Mouse (Mus musculus) testis, adult 2 months (tissue): ENCODE data around the gene Tamm41. TPM values are rescaled to one million over a fixed set of nuclear protein-coding genes. Genes with fewer than 3 reads are reported as not detected.

Experiments used
- H3K27ac ChIP-seq: fragments of 200-500 bp; 2 replicates; pipeline ENCODE4 v1.5.1; 2012; ENCODE audit warnings: low read depth, low read length; ENCODE audit not compliant: control insufficient read depth, insufficient read depth
- H3K27me3 ChIP-seq: fragments of 200-500 bp; 2 replicates; pipeline ENCODE4 v1.6.1; 2012; ENCODE audit warnings: mild to moderate bottlenecking, low read length, moderate library complexity; ENCODE audit not compliant: control insufficient read depth, insufficient read depth
- H3K36me3 ChIP-seq: fragments of 200-500 bp; 2 replicates; pipeline ENCODE4 v1.6.1; 2012; ENCODE audit warnings: mild to moderate bottlenecking, low read length; ENCODE audit not compliant: control insufficient read depth, insufficient read depth
- H3K4me1 ChIP-seq: fragments of 200-500 bp; 2 replicates; pipeline ENCODE4 v1.6.1; 2012; ENCODE audit warnings: low read length; ENCODE audit not compliant: control insufficient read depth, insufficient read depth
- H3K4me3 ChIP-seq: fragments of 200-500 bp; 2 replicates; pipeline ENCODE4 v1.5.1; 2012; ENCODE audit warnings: low read depth, mild to moderate bottlenecking, low read length, moderate library complexity, mixed read lengths; ENCODE audit not compliant: control insufficient read depth
- CTCF ChIP-seq: fragments of 200-500 bp; IDR thresholded peaks from 2 replicates; pipeline ENCODE4 v1.5.1; 2012; ENCODE audit warnings: low read depth, mild to moderate bottlenecking, inconsistent platforms, low read length, moderate library complexity; ENCODE audit not compliant: control insufficient read depth, insufficient read depth, insufficient replicate concordance
- POLR2A ChIP-seq: fragments of 200-500 bp; IDR thresholded peaks from 2 replicates; pipeline ENCODE4 v1.6.1; 2012; ENCODE audit warnings: low read depth, mild to moderate bottlenecking, inconsistent platforms, low read length, moderate library complexity; ENCODE audit not compliant: control insufficient read depth
- polyA plus RNA-seq: library from polyadenylated mRNA; depleted of rRNA; stranded (reverse); fragments of >200 nt; gene quantifications from 2 replicates; pipeline ENCODE4 v1.2.3, GENCODE M21; 2012

Tamm41 gene
- polyA plus RNA-seq, 1 experiment: 13.0 TPM

DNA sequence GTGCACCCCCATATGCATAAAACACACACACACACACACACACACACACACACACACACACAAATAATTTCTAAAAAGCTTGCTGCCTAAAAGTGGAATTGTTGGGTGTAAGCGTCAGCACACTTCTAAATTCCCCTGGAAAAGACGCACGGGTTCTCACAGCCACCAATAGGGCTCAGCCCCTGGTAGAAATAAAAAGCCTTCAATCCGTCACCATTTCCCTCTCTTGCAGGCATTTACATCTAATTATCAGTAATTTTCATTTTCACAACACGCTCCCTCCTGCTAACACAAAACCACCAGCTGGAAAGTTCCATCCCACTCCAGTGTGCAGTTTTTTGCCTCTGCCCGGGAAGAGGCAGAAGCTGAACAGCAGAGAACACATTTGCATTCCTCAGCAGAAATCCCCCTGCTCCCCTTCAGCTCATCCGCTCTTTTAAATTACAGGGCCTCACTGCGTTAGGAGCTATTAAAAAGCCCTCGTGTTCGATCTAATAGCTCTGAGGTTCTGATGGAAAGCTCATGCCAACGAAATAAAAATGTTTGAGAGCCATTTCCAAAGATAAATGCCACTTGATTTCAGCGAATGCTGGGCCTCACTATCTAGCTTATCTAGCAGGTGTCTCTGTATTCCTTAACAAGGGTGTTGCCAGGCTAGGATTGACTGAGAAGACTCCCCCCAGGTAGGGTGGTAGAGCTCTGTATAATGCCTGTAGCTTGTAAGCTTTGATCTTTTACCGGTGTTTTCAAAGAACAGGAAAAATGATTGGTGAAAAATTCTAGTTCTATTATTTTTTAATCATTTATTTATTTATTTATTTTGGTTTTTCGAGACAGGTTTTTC lies 6.2 kb upstream of the Tamm41 start:
- Histone ChIP-seq H3K4me3 (no peak overlapping the region), H3K4me1 (no peaks in the 10 kb centered on the region; the same call in 1 of the 2 replicates), H3K27me3 (no peaks in the 10 kb centered on the region), H3K27ac (no peak overlapping the region), H3K36me3 (no peaks in the 10 kb centered on the region)
- no peak for TF ChIP-seq POLR2A
- TF ChIP-seq CTCF: no peak

DNA sequence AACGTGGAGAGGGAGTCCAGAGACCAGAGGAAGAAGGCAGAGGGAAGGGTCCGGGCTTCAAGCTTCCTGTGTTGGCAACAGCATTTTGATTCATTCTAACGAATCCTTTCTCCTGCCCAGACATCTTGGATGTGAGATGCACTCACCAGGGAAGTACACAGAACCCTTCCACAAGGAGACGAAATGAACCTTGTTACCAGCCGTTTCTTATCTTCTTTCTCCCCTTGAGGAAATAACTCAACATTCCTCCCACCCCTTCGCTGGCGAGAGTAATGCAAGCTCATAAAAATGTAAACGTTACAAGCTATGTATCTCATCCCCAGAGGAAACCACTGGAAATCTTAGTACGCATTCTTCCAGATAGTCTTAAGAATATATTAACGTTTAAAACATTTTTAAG lies 4.9 kb upstream of the Tamm41 start:
- Histone ChIP-seq H3K4me1 (no peaks in the 10 kb centered on the region; the same call in 1 of the 2 replicates), H3K27ac (no peak overlapping the region), H3K27me3 (no peaks in the 10 kb centered on the region), H3K4me3 (no peak overlapping the region), H3K36me3 (no peaks in the 10 kb centered on the region)
- TF ChIP-seq POLR2A (no peak), CTCF (no peak)

DNA sequence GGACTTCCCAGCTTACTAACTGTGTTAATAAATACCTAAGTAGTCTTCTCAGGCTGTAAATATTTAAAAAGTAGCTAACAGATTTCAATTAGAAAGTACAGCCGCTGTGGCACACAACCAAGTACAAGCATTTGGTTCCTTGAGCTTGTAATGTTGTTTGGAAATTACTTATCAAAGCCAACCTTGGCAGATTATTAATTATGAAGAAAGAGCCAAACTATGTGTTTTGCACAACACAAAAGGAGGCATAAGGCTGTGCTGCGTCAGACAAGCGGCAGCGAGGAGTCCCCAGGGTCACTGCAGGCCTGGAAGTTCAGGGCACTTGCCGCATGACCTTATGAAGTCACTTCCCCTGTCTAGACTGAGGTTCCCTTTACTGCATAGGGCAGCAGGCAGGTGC lies 4.2 kb downstream of the Tamm41 start:
- TF ChIP-seq CTCF: no peak
- no peak for TF ChIP-seq POLR2A
- Histone ChIP-seq H3K36me3 (peaks cover 1% of the 10 kb centered on the region; the same call in 1 of the 2 replicates), H3K4me3 (no peak overlapping the region), H3K4me1 (0 out of 2 replicates have a peak, but pooled peaks cover 2% of the 10 kb centered on the region), H3K27ac (no peak overlapping the region), H3K27me3 (no peaks in the 10 kb centered on the region)

DNA sequence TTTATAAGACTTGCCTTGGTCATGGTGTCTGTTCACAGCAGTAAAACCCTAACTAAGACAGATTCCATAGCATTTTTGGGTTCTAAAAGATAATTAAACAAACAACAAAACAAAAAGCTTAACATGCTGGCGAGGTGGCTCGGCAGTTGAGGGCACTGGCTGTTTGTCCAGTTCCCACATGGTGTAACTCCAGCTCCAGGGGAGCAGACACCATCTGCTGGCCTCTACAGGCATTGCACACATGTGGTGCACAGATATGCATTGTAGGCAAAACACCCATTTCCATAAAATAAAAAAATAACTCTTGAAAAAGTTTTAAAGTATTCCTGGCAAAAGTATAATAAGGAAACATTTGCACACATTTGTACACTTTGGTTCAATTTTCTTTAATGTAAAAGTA lies 7.6 kb downstream of the Tamm41 start:
- H3K27ac ChIP-seq: no peak overlapping the region
- no peak overlapping the region for H3K4me3 ChIP-seq
- H3K36me3 ChIP-seq: peaks cover 1% of the 10 kb centered on the region; the same call in 1 of the 2 replicates
- H3K27me3 ChIP-seq: no peaks in the 10 kb centered on the region
- TF ChIP-seq POLR2A: no peak
- TF ChIP-seq CTCF: peak; percentile 35; the same call in 1 of the 2 replicates
- no peaks in the 10 kb centered on the region for H3K4me1 ChIP-seq

DNA sequence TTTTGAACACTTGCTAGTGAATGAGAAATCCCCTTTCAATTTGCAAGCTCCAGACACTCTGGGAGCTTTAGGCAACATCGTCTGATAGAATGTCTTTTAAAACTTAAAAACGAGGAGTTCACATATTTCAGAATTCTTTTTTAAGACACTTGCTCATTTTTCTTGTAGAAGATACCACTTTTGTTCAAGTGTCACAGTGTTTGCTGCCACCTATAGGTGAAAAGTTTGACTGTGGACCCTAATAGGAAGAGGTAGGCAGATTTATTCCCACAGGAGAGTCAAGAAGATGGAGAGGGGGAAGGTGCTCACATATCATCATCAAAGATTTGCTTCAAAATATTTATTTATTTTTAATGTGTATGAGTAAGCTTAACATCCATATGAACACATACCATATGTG lies 8.4 kb downstream of the Tamm41 start:
- H3K4me3 ChIP-seq: no peak overlapping the region
- no peaks in the 10 kb centered on the region for H3K27me3 ChIP-seq
- H3K36me3 ChIP-seq: peaks cover 3% of the 10 kb centered on the region; the same call in 1 of the 2 replicates
- no peak for TF ChIP-seq POLR2A
- no peak for TF ChIP-seq CTCF
- no peaks in the 10 kb centered on the region for H3K4me1 ChIP-seq
- no peak overlapping the region for H3K27ac ChIP-seq

DNA sequence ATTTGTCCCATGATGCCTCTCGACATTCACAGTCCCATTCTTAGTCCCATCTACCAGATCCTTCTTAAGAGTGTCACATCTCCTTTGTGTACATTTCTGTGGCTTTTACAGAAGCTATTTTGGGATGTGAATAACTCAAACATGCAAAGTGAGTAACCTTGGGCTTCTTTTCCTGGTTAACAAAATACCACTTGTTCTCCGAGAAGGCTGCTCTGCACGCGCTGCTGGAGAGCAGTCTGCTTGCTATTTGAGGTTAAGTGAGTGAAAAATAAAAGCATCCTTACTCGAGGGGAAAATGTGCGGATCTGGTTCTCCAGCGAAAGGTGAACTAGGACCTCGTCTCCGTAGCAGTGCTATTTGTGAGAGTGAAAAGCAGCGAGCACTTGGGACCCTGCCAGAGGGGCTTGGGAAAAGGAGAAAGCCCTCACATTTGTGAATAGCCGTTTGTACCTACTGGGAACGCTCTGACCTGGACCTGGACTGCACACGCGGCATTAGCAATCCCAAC lies 10.1 kb downstream of the Tamm41 start:
- no peak overlapping the region for H3K4me3 ChIP-seq
- no peaks in the 10 kb centered on the region for H3K27me3 ChIP-seq
- no peaks in the 10 kb centered on the region for H3K4me1 ChIP-seq
- H3K36me3 ChIP-seq: peaks cover 3% of the 10 kb centered on the region; the same call in 1 of the 2 replicates
- no peak for TF ChIP-seq POLR2A
- TF ChIP-seq CTCF: no peak
- H3K27ac ChIP-seq: no peak overlapping the region

DNA sequence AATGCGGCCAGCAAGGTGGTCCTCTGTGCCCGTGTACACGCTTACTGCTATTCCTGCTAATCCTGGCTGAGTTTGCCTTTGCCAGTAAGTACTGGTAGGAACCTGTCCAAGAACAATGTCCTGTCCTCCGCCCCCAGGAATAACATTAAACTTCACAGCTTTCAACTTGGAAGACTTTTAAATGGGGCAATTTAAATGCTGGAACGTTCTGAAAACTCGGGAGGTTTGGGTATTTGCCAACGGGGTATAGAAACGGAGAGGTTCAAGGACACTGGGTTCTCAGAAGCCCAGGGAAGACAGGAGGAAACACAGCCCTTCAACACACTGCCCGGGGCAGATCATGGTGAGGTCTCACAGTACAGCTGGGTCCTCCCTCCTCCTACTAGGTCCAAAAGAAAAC lies 14.8 kb downstream of the Tamm41 start:
- 0 out of 2 replicates have a peak, but pooled peaks cover 1% of the 10 kb centered on the region for H3K36me3 ChIP-seq
- no peaks in the 10 kb centered on the region for H3K27me3 ChIP-seq
- no peaks in the 10 kb centered on the region for H3K4me1 ChIP-seq
- no peak for TF ChIP-seq POLR2A
- no peak for TF ChIP-seq CTCF
- no peak overlapping the region for H3K4me3 ChIP-seq
- H3K27ac ChIP-seq: no peak overlapping the region
